Mouse (Mus musculus) frontal cortex, postnatal 25 days (tissue): ENCODE results near the gene Snai1.

Source experiments
- DNase-seq, 2 experiments: peaks; one replicate each; pipeline ENCODE4 v3.0.0; 2022; ENCODE audit warnings: low spot score in 2 of 2

Snai1 gene

GRCm38 (mm10) chr2:167550341-167550854 is 12.4 kb downstream of the Snai1 start:
- no peak for DNase-seq

- DNase-seq = no peak
Measured at GRCm38 (mm10) chr2:167551342-167551920, 13.4 kb downstream of the Snai1 start.

- no peak for DNase-seq
Measured at GRCm38 (mm10) chr2:167552292-167552691, 14.3 kb downstream of the Snai1 start.

- DNase-seq = no peak
Measured at GRCm38 (mm10) chr2:167552927-167553402, 15.0 kb downstream of the Snai1 start.

- no peak for DNase-seq
Measured at GRCm38 (mm10) chr2:167555766-167556165, 17.8 kb downstream of the Snai1 start.

GRCm38 (mm10) chr2:167559413-167559812 is 21.4 kb downstream of the Snai1 start:
- no peak for DNase-seq

- DNase-seq = no peak
Measured at GRCm38 (mm10) chr2:167562101-167562500, 24.1 kb downstream of the Snai1 start.

- DNase-seq = no peak
Measured at GRCm38 (mm10) chr2:167563035-167563434, 25.0 kb downstream of the Snai1 start.

- DNase-seq = no peak
Measured at GRCm38 (mm10) chr2:167563703-167564102, 25.7 kb downstream of the Snai1 start.

GRCm38 (mm10) chr2:167564551-167565311 is 26.7 kb downstream of the Snai1 start:
- no peak for DNase-seq

GRCm38 (mm10) chr2:167565312-167565656 is 27.3 kb downstream of the Snai1 start:
- DNase-seq = no peak

- no peak for DNase-seq
Measured at GRCm38 (mm10) chr2:167565682-167566081, 27.7 kb downstream of the Snai1 start.

GRCm38 (mm10) chr2:167568112-167568511 is 30.1 kb downstream of the Snai1 start:
- no peak for DNase-seq

- peak in 1 of 2 experiments; percentile 15 for DNase-seq
Measured at GRCm38 (mm10) chr2:167569934-167570651, 32.1 kb downstream of the Snai1 start.

- DNase-seq = no peak
Measured at GRCm38 (mm10) chr2:167570815-167571214, 32.8 kb downstream of the Snai1 start.

- DNase-seq = no peak
Measured at GRCm38 (mm10) chr2:167571442-167572220, 33.6 kb downstream of the Snai1 start.

GRCm38 (mm10) chr2:167574814-167575213 is 36.8 kb downstream of the Snai1 start:
- no peak for DNase-seq

GRCm38 (mm10) chr2:167575581-167575980 is 37.6 kb downstream of the Snai1 start:
- DNase-seq = no peak

GRCm38 (mm10) chr2:167576121-167576620 is 38.2 kb downstream of the Snai1 start:
- no peak for DNase-seq

- DNase-seq = no peak
Measured at GRCm38 (mm10) chr2:167577186-167577785, 39.3 kb downstream of the Snai1 start.

GRCm38 (mm10) chr2:167578521-167578920 is 40.5 kb downstream of the Snai1 start:
- DNase-seq = no peak
